8 mouse cellular contexts compared by ENCODE assay signal in genomic region chr5:64503514-64503913, GRCm38 (mm10).
DNase-seq lines count a peak whose midpoint lies in the region; ATAC-seq lines count a peak whose summit lies in the region.

No protein-coding gene starts in this region.

- H3K27ac ChIP-seq in hindbrain, embryonic 10.5 days = peak overlapping the region; percentile 19
- H3K27ac ChIP-seq in hindbrain, embryonic 16.5 days (ENCODE audit: low read depth, low read length) = no peak overlapping the region
- H3K27ac ChIP-seq in kidney, embryonic 15.5 days = peak overlapping the region; percentile 64

- no peaks in the 10 kb centered on the region for H3K27me3 ChIP-seq in hindbrain, embryonic 10.5 days (ENCODE audit: insufficient read depth, poor library complexity, severe bottlenecking)
- H3K27me3 ChIP-seq in hindbrain, embryonic 16.5 days (replicated peaks; ENCODE audit: control insufficient read depth, insufficient read depth, low read length) = no peaks in the 10 kb centered on the region
- no peaks in the 10 kb centered on the region for H3K27me3 ChIP-seq in kidney, embryonic 15.5 days

- no peak overlapping the region for H3K4me2 ChIP-seq in hindbrain, embryonic 16.5 days (ENCODE audit: low read length)
- H3K4me2 ChIP-seq in kidney, embryonic 15.5 days = no peak overlapping the region

- no peaks in the 10 kb centered on the region for H3K36me3 ChIP-seq in hindbrain, embryonic 10.5 days
- no peaks in the 10 kb centered on the region for H3K36me3 ChIP-seq in hindbrain, embryonic 16.5 days (ENCODE audit: control insufficient read depth, insufficient read depth, low read length)
- H3K36me3 ChIP-seq in kidney, embryonic 15.5 days = no peaks in the 10 kb centered on the region

- peaks cover 38% of the 10 kb centered on the region for H3K4me1 ChIP-seq in hindbrain, embryonic 10.5 days (replicated peaks)
- peaks cover 11% of the 10 kb centered on the region; the same call in 1 of the 2 replicates for H3K4me1 ChIP-seq in hindbrain, embryonic 16.5 days (ENCODE audit: control insufficient read depth, insufficient read depth, low read depth, low read length)
- H3K4me1 ChIP-seq in kidney, embryonic 15.5 days = peaks cover 48% of the 10 kb centered on the region

- ATAC-seq in hindbrain, embryonic 16.5 days = no peak
- no peak for ATAC-seq in kidney, embryonic 15.5 days (replicated peaks; ENCODE audit: low FRiP score)

- no peak overlapping the region for H3K9ac ChIP-seq in hindbrain, embryonic 16.5 days (ENCODE audit: low read depth, low read length)
- no peak overlapping the region for H3K9ac ChIP-seq in kidney, embryonic 15.5 days

- no peaks in the 10 kb centered on the region for H3K9me3 ChIP-seq in hindbrain, embryonic 10.5 days
- no peaks in the 10 kb centered on the region for H3K9me3 ChIP-seq in hindbrain, embryonic 16.5 days (ENCODE audit: control insufficient read depth, low read length)
- H3K9me3 ChIP-seq in kidney, embryonic 15.5 days (replicated peaks) = no peaks in the 10 kb centered on the region

- 67% methylated on average over 4 of the region's 4 CpGs for WGBS in hindbrain, embryonic 10.5 days
- 22% methylated on average over 4 of the region's 4 CpGs for WGBS in hindbrain, embryonic 16.5 days
- 25% methylated on average over 4 of the region's 4 CpGs for WGBS in kidney, embryonic 15.5 days

- DNase-seq in hindbrain, embryonic 10.5 days (ENCODE audit: low spot score) = no peak
- DNase-seq in thymus, postnatal 25 days = peak; percentile 21
- DNase-seq in thymus, postnatal 4 days = no peak
- DNase-seq in heart, adult 11 months = peak; percentile 98
- DNase-seq in lung, postnatal 4 days = peak; percentile 69 to 76
- no peak for DNase-seq in B cell, adult 2 months

- no peak overlapping the region for H3K4me3 ChIP-seq in hindbrain, embryonic 10.5 days
- H3K4me3 ChIP-seq in hindbrain, embryonic 16.5 days (ENCODE audit: low read length) = no peak overlapping the region
- no peak overlapping the region for H3K4me3 ChIP-seq in kidney, embryonic 15.5 days (replicated peaks)

Comparison
In these comparisons a context has a peak if more than half of its experiments do, and no peak if none do; other contexts are left out.
1. DNase-seq: peak in thymus, postnatal 25 days (single experiment), heart, adult 11 months (single experiment) and lung, postnatal 4 days (2 of 2); none in hindbrain, embryonic 10.5 days (single experiment), thymus, postnatal 4 days (single experiment) and B cell, adult 2 months (0 of 2).